ENCODE assay signal across 20 mouse cellular contexts in the genomic region with DNA sequence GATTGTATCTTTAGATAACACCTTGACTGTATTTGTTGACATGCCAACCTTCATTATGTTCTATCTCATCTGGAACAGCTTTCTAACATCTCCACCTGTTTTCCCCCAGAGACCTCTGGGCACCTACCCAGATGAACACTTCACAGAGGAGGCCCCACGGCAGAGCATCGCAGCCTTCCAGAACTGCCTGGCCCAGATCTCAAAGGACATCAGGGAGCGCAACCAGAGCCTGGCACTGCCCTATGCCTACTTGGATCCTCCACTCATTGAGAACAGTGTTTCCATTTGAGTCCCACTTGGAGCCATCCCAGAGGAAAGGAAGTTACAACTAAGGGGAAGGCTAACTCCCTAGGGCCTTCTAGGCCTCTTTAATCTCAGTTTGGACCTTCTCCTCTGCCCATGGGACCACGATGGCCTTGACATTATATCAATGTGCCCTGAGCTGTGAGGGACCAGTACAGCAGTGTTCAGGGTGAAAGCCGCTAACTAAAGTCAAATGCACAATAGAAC. TPM values are rescaled to one million over a fixed set of nuclear protein-coding genes. Genes with fewer than 3 reads are reported as not detected.
"Had no signal": no experiment of that assay in that cellular context is flagged by ENCODE, and none has a peak within 500 bp of the region (broad histone marks: within the 10 kb centered on the region; RNA-seq: fewer than 3 reads in every experiment).

No protein-coding gene starts in this region.

- DNase-seq: kidney, postnatal 10 days; kidney, postnatal 36 days; layer of hippocampus, postnatal 36 days; liver, embryonic 13.5 days; lung, adult 2 months; lung, postnatal 14 days; lung, postnatal 4 days; midbrain, embryonic 14.5 days; thymus, adult 18-20 months; thymus, postnatal 36 days had no signal

- H3K27ac ChIP-seq: left cerebral cortex, adult 2 months; liver, embryonic 13.5 days had no signal

- H3K4me3 ChIP-seq: left cerebral cortex, adult 2 months; liver, embryonic 13.5 days had no signal

- H3K36me3 ChIP-seq: liver, embryonic 13.5 days had no signal

RNA-seq across cellular contexts. Expression of gene Alox12b, which starts 8.3 kb away (rescaled TPM):
- total RNA-seq: liver, adult 2 months; megakaryocyte progenitor cell, adult 5-6 weeks; megakaryocyte-erythroid progenitor cell, adult 5-6 weeks had no signal
- polyA plus RNA-seq: liver, adult 2 months; liver, embryonic 13.5 days; liver, embryonic 16.5 days; lung, embryonic 16.5 days; midbrain, embryonic 11.5 days; neural tube, embryonic 11.5 days; small intestine, adult 2 months; spleen, adult 2 months had no signal

RNA-seq across cellular contexts. Expression of gene Aloxe3, which starts 22.8 kb away (rescaled TPM):
- total RNA-seq: liver, adult 2 months; megakaryocyte progenitor cell, adult 5-6 weeks; megakaryocyte-erythroid progenitor cell, adult 5-6 weeks had no signal
- polyA plus RNA-seq: liver, embryonic 13.5 days had no signal

RNA-seq across cellular contexts. Expression of gene 9130213A22Rik, which starts 26.1 kb away (rescaled TPM):
- total RNA-seq: liver, adult 2 months; megakaryocyte progenitor cell, adult 5-6 weeks; megakaryocyte-erythroid progenitor cell, adult 5-6 weeks had no signal
- polyA plus RNA-seq: liver, embryonic 13.5 days; liver, embryonic 16.5 days; neural tube, embryonic 11.5 days had no signal

RNA-seq across cellular contexts. Expression of gene Hes7, which starts 28.3 kb away (rescaled TPM):
- total RNA-seq: liver, adult 2 months; megakaryocyte progenitor cell, adult 5-6 weeks; megakaryocyte-erythroid progenitor cell, adult 5-6 weeks had no signal

RNA-seq across cellular contexts. Expression of gene Alox8, which starts 49.1 kb away (rescaled TPM):
- total RNA-seq: liver, adult 2 months; megakaryocyte-erythroid progenitor cell, adult 5-6 weeks had no signal
- polyA plus RNA-seq: liver, adult 2 months; liver, embryonic 13.5 days; lung, adult 2 months; midbrain, embryonic 11.5 days; neural tube, embryonic 11.5 days; small intestine, adult 2 months had no signal
